Mouse (Mus musculus) CH12.LX (cell line): Measurements from ENCODE around the gene Abcc3. TPM values are rescaled to one million over a fixed set of nuclear protein-coding genes. Genes with fewer than 3 reads are reported as not detected.

Experiments used
- DNase-seq: peaks from one replicate; pipeline ENCODE4 v3.0.0-alpha.2; 2013; ENCODE audit errors: extremely low read depth
- H3K27ac ChIP-seq: 2 replicates; pipeline ENCODE4 v1.5.1; 2012; ENCODE audit warnings: low read depth, mild to moderate bottlenecking, control low read depth, moderate library complexity; ENCODE audit not compliant: insufficient read depth
- H3K27me3 ChIP-seq: replicated peaks from 2 replicates; pipeline ENCODE3; 2012; ENCODE audit warnings: inconsistent platforms
- H3K36me3 ChIP-seq, 2 experiments: replicated peaks in 1 of 2; 2 replicates each; pipeline versions ENCODE3 to v1.6.1; 2012; ENCODE audit warnings: inconsistent platforms in 1 of 2, low read length in 1 of 2, mild to moderate bottlenecking in 1 of 2, mixed read lengths in 1 of 2, moderate library complexity in 1 of 2; ENCODE audit not compliant: control insufficient read depth in 1 of 2, insufficient read depth in 1 of 2
- H3K4me1 ChIP-seq, 2 experiments: 2 replicates each; pipeline ENCODE4 v1.6.1; 2012; ENCODE audit warnings: inconsistent platforms in 1 of 2, moderate library complexity in 1 of 2; ENCODE audit not compliant: insufficient read depth in 2 of 2, control insufficient read depth in 1 of 2
- H3K4me2 ChIP-seq: 2 replicates; pipeline ENCODE4 v1.6.1; 2012; ENCODE audit warnings: low read depth, mild to moderate bottlenecking, control low read depth; ENCODE audit not compliant: poor library complexity, insufficient read depth, severe bottlenecking
- H3K4me3 ChIP-seq, 3 experiments: fragments of 150-350 bp in 1 of 3; sonication (generic) in 1 of 3; replicated peaks in 1 of 3; 2 replicates each; pipeline versions ENCODE3 to v1.5.1; 2011 to 2012; ENCODE audit warnings: low read depth in 2 of 3, low read length in 2 of 3, mild to moderate bottlenecking in 2 of 3, moderate library complexity in 2 of 3, control low read depth in 1 of 3, improper control_type of control experiment in 1 of 3, inconsistent platforms in 1 of 3, mixed read lengths in 1 of 3; ENCODE audit not compliant: poor library complexity in 1 of 3
- H3K79me2 ChIP-seq: replicated peaks from 2 replicates; pipeline ENCODE4 v1.6.1; 2012; ENCODE audit warnings: mild to moderate bottlenecking, moderate library complexity; ENCODE audit not compliant: control insufficient read depth, poor library complexity, insufficient read depth, severe bottlenecking; ENCODE audit errors: extremely low read depth
- H3K9ac ChIP-seq: 2 replicates; pipeline ENCODE4 v1.6.1; 2012; ENCODE audit warnings: low read depth, mild to moderate bottlenecking, control low read depth, moderate library complexity; ENCODE audit not compliant: insufficient read depth
- H3K9me3 ChIP-seq: replicated peaks from 2 replicates; pipeline ENCODE3; 2012; ENCODE audit warnings: low read length, inconsistent platforms, mixed read lengths
- CTCF ChIP-seq, 2 experiments: IDR thresholded peaks in 1 of 2; conservative IDR thresholded peaks in 1 of 2; 2 replicates each; pipeline ENCODE4 v1.5.1; 2011 to 2012; ENCODE audit warnings: low read depth in 2 of 2, low read length in 2 of 2, improper control_type of control experiment in 1 of 2, inconsistent platforms in 1 of 2, mild to moderate bottlenecking in 1 of 2, moderate library complexity in 1 of 2
- ELF1 ChIP-seq: IDR thresholded peaks from 2 replicates; pipeline ENCODE4 v1.6.1; 2014; ENCODE audit warnings: low read depth, mild to moderate bottlenecking, inconsistent platforms, low read length, improper control_type of control experiment
- EP300 ChIP-seq: IDR thresholded peaks from 2 replicates; pipeline ENCODE4 v1.6.1; 2011; ENCODE audit warnings: low read length, improper control_type of control experiment
- GABPA ChIP-seq: IDR thresholded peaks from 2 replicates; pipeline ENCODE4 v1.6.1; 2012; ENCODE audit warnings: low read depth, low read length, improper control_type of control experiment, inconsistent platforms; ENCODE audit not compliant: insufficient replicate concordance
- IRF4 ChIP-seq: IDR thresholded peaks from 2 replicates; pipeline ENCODE4 v1.6.1; 2014; ENCODE audit warnings: low read depth, mild to moderate bottlenecking, inconsistent platforms, low read length, improper control_type of control experiment
- JUND ChIP-seq: conservative IDR thresholded peaks from 2 replicates; pipeline ENCODE4 v1.6.1; 2011; ENCODE audit warnings: low read depth, low read length, improper control_type of control experiment
- KAT2A ChIP-seq: IDR thresholded peaks from 2 replicates; pipeline ENCODE4 v1.6.1; 2012; ENCODE audit warnings: low read length, improper control_type of control experiment, inconsistent platforms; ENCODE audit not compliant: insufficient replicate concordance
- MAX ChIP-seq: IDR thresholded peaks from 2 replicates; pipeline ENCODE4 v1.6.1; 2011; ENCODE audit warnings: low read length, improper control_type of control experiment
- MYC ChIP-seq: IDR thresholded peaks from 2 replicates; pipeline ENCODE4 v1.6.1; 2011; ENCODE audit warnings: low read depth, mild to moderate bottlenecking, improper control_type of control experiment, low read length
- NELFE ChIP-seq: IDR thresholded peaks from 2 replicates; pipeline ENCODE4 v1.6.1; 2011; ENCODE audit warnings: low read depth, low read length, improper control_type of control experiment
- POLR2A ChIP-seq: IDR thresholded peaks from 2 replicates; pipeline ENCODE4 v1.6.1; 2011; ENCODE audit warnings: low read depth, mild to moderate bottlenecking, improper control_type of control experiment, low read length
- RCOR1 ChIP-seq: conservative IDR thresholded peaks from 2 replicates; pipeline ENCODE4 v1.6.1; 2012; ENCODE audit warnings: low read depth, mild to moderate bottlenecking, inconsistent platforms, low read length, improper control_type of control experiment
- UBTF ChIP-seq: IDR thresholded peaks from 2 replicates; pipeline ENCODE4 v1.6.1; 2012; ENCODE audit warnings: low read depth, mild to moderate bottlenecking, inconsistent platforms, low read length, improper control_type of control experiment, moderate library complexity
- USF1 ChIP-seq: IDR thresholded peaks from 2 replicates; pipeline ENCODE4 v1.6.1; 2014; ENCODE audit warnings: low read depth, mild to moderate bottlenecking, inconsistent platforms, low read length, improper control_type of control experiment
- ZC3H11A ChIP-seq: IDR thresholded peaks from 2 replicates; pipeline ENCODE4 v1.6.1; 2012; ENCODE audit warnings: low read depth, mild to moderate bottlenecking, inconsistent platforms, low read length, improper control_type of control experiment
- ZMIZ1 ChIP-seq: IDR thresholded peaks from 2 replicates; pipeline ENCODE4 v1.6.1; 2012; ENCODE audit warnings: low read depth, mild to moderate bottlenecking, inconsistent platforms, low read length, improper control_type of control experiment
- ZNF384 ChIP-seq: IDR thresholded peaks from 2 replicates; pipeline ENCODE4 v1.6.1; 2012; ENCODE audit warnings: low read depth, low read length, improper control_type of control experiment, inconsistent platforms
- dilution Hi-C: fragments of 300-500 bp; cut with MboI; formaldehyde crosslinking; loops from 2 replicates; pipeline ENCODE4 v1.14.3; 2020; ENCODE audit warnings: low sequenced_read_pairs; ENCODE audit not compliant: extremely low pct_unique_long_range_greater_than_20kb, extremely low pct_ligation_motif_present
- in situ Hi-C: fragments of 300-500 bp; cut with MboI; formaldehyde crosslinking; loops from 3 replicates; pipeline ENCODE4 v1.14.3; 2019; ENCODE audit warnings: low sequenced_read_pairs, low pct_ligation_motif_present, low pct_unique_long_range_greater_than_20kb, mixed read lengths
- polyA plus RNA-seq: library from polyadenylated mRNA; unstranded; fragments of >175 nt; gene quantifications from 2 replicates; pipeline ENCODE4 v1.2.1, GENCODE M21; 2012; ENCODE audit warnings: low read depth; ENCODE audit not compliant: insufficient read length
- total RNA-seq, 2 experiments: library from RNA; depleted of rRNA; stranded (reverse); fragments of 300-350 nt in 1 of 2; fragments of >200 nt in 1 of 2; gene quantifications; 2 replicates each; pipeline ENCODE4 v1.2.3; 2012 to 2014

Gene Abcc3
- total and polyA plus RNA-seq, 3 experiments: 0.21 to 0.66 (median 0.40) TPM

DNA sequence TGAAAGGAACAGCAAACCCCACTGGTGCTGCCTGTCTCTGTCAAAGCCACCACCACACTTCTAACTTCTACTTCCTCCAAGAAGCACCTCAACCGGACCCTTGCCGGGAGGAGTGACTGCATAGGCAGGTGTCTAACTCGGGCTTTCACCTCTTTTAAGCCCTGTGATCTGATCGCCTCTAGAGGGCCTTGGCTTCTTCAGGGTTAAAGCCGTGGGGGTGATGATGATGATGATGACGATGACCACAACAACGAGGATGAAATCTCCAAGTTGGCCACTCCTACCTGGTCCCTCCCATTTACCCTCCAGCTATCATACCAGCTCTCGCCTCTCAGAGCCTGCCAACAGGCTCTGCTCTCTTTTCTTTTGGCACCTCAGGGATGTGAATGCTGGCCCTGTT, 13.1 kb downstream of the Abcc3 start:
- TF ChIP-seq EP300 (no peak), CTCF (conservative IDR thresholded peaks at IDR 0.05 in 1 of 2, IDR thresholded peaks at IDR 0.05 in 1 of 2; ENCODE audit: low read depth in 2 of 2, low read length in 2 of 2) (peak in 1 of 2 experiments; percentile 29; a peak in 2 of 4 replicates), NELFE (no peak), IRF4 (no peak)
- Histone ChIP-seq H3K36me3 (no peaks in the 10 kb centered on the region), H3K9ac (no peak overlapping the region), H3K4me2 (no peak overlapping the region), H3K4me3 (no peak overlapping the region), H3K9me3 (no peaks in the 10 kb centered on the region), H3K27ac (no peak overlapping the region), H3K27me3 (no peaks in the 10 kb centered on the region), H3K4me1 (peaks cover 4 to 32% of the 10 kb centered on the region in 2 experiments; a peak in 3 of 4 replicates), H3K79me2 (no peaks in the 10 kb centered on the region)
- DNase-seq: no peak
- dilution Hi-C loops (no loop called here), in situ Hi-C loops (no loop called here)

DNA sequence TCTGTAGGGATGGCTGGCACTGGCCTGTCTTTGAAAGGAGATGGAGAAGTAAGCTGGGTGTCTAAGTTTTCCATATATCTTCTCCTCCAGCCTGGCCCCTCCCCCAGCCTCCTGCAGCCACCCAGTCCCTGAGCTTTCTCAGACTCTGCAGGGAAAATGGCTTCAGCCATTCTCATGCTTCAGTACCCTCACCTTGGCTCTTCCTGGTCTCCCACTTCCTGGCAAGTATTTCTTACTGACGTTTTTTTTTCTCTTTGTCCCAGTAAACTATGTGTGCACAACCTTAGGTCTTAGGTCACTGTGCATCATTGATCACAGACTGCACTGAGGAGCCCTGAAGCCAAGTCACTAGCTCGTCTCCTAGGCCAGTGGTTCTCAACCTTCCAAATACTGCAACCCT, 13.7 kb downstream of the Abcc3 start:
- H3K27ac ChIP-seq: no peak overlapping the region
- H3K4me3 ChIP-seq: no peak overlapping the region
- dilution Hi-C loops: no loop called here
- no peak for DNase-seq
- no peaks in the 10 kb centered on the region for H3K9me3 ChIP-seq
- no peaks in the 10 kb centered on the region for H3K27me3 ChIP-seq
- H3K36me3 ChIP-seq: no peaks in the 10 kb centered on the region
- no peak overlapping the region for H3K9ac ChIP-seq
- TF ChIP-seq CTCF (conservative IDR thresholded peaks at IDR 0.05 in 1 of 2, IDR thresholded peaks at IDR 0.05 in 1 of 2; ENCODE audit: low read depth in 2 of 2, low read length in 2 of 2): no peak
- TF ChIP-seq, all 38 proteins: peak for 0
- Histone ChIP-seq H3K4me1 (peaks cover 4 to 35% of the 10 kb centered on the region in 2 experiments; a peak in 3 of 4 replicates), H3K4me2 (no peak overlapping the region), H3K79me2 (no peaks in the 10 kb centered on the region)
- in situ Hi-C loops: no loop called here

DNA sequence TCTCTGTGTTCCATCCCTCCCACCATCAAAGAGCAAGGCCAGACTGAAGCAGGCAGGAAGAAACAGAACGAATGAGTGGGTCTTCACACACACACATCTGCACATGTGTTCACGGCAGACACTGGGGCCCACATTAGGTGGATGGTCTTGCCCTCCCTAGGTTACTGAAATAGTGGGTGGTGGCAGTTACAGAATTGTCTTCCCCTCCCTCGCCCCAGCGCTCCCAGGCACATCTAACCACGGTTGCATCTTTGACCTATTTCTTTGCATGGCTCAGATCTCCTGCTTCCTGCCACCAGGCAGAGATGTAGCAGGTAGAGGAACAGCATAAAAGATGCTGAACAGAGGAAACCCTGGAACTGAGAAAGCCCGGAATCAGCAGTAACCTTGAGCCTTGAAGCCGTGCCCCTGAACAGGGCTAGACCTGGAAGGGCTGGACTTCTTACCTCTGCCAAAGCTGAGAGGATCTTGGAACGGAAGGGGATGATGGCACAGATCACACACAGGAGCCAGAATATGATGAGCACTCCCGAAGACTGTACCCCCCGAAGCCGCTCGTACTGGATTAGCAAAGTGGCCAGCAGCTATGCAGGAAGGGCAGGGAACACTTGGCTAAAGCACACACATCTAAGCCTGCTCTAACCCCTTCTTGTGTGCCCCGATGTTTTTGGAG, 18.4 kb downstream of the Abcc3 start:
- no peaks in the 10 kb centered on the region for H3K27me3 ChIP-seq
- no peak for DNase-seq
- H3K27ac ChIP-seq: no peak overlapping the region
- H3K36me3 ChIP-seq: no peaks in the 10 kb centered on the region
- no peak overlapping the region for H3K9ac ChIP-seq
- H3K9me3 ChIP-seq: no peaks in the 10 kb centered on the region
- dilution Hi-C loops: no loop called here
- no peaks in the 10 kb centered on the region for H3K79me2 ChIP-seq
- TF ChIP-seq POLR2A: no peak
- TF ChIP-seq MYC: no peak
- TF ChIP-seq CTCF (conservative IDR thresholded peaks at IDR 0.05 in 1 of 2, IDR thresholded peaks at IDR 0.05 in 1 of 2; ENCODE audit: low read depth in 2 of 2, low read length in 2 of 2): no peak
- no peak for TF ChIP-seq UBTF
- no peak for TF ChIP-seq GABPA
- no peak for TF ChIP-seq ELF1
- no peak for TF ChIP-seq RCOR1
- TF ChIP-seq USF1: no peak
- TF ChIP-seq ZMIZ1: no peak
- no peak for TF ChIP-seq ZNF384
- TF ChIP-seq KAT2A: no peak
- no peak for TF ChIP-seq IRF4
- TF ChIP-seq MAX: no peak
- TF ChIP-seq JUND: no peak
- no peak for TF ChIP-seq ZC3H11A
- TF ChIP-seq, all 38 proteins: peak for 0
- in situ Hi-C loops: no loop called here
- Histone ChIP-seq H3K4me1 (peaks cover 14 to 56% of the 10 kb centered on the region in 2 experiments), H3K4me3 (no peak overlapping the region), H3K4me2 (no peak overlapping the region)
